Mouse (Mus musculus): ENCODE data around the gene Cox7a2l. TPM values are rescaled to one million over a fixed set of nuclear protein-coding genes. Genes with fewer than 3 reads are reported as not detected.

Cox7a2l gene
- total RNA-seq, 2 experiments from 2014 or later = 309 to 336 TPM

GRCm38 (mm10) chr17:83452451-83452850 lies 64.7 kb downstream of the Cox7a2l start:
- DNase-seq = no peak

Other genes with a start within 250 kb of the Cox7a2l start
- gene Eml4, start 166.4 kb downstream of the Cox7a2l start, total RNA-seq (2021) = 1 to 10 TPM; 4.3 to 4.4 TPM
- under 1 TPM in 1 of 2 experiments, not detected in 1; 0.08 TPM for gene Kcng3, start 114.6 kb upstream of the Cox7a2l start, total RNA-seq (2021)
- gene Mta3, start 188.8 kb upstream of the Cox7a2l start, total RNA-seq (2021) = 10 to 100 TPM; 18.0 to 19.2 TPM

Measured in heart, adult 18-20 months (tissue).